Mouse (Mus musculus): Measurements from ENCODE around the gene Il1f10.

The Il1f10 gene

GRCm38 (mm10) chr2:24290896-24291295 is at the start of gene Il1f10:
TSS of gene Il1f10 (plus strand) at chr2:24291196.
- DNase-seq (ENCODE audit: low spot score): no peak

GRCm38 (mm10) chr2:24267503-24267902 is 23.5 kb upstream of the Il1f10 start:
- no peak for DNase-seq (ENCODE audit: low spot score)

- no peak for DNase-seq (ENCODE audit: low spot score)
These were observed 17.4 kb upstream of the Il1f10 start for GRCm38 (mm10) chr2:24273619-24274018.

- no peak for DNase-seq (ENCODE audit: low spot score)
These were observed 15.8 kb upstream of the Il1f10 start for GRCm38 (mm10) chr2:24275146-24275545.

- no peak for DNase-seq (ENCODE audit: low spot score)
These were observed 14.3 kb upstream of the Il1f10 start, which contains the start of gene Il1f5 for GRCm38 (mm10) chr2:24276654-24277053. TSS of gene Il1f5 (plus strand) at chr2:24276954.

- DNase-seq (ENCODE audit: low spot score): no peak
These were observed 3.6 kb downstream of the Il1f10 start for GRCm38 (mm10) chr2:24294616-24295015.

GRCm38 (mm10) chr2:24296837-24297236 is 5.8 kb downstream of the Il1f10 start:
- DNase-seq (ENCODE audit: low spot score): no peak

GRCm38 (mm10) chr2:24311302-24312001 is 20.5 kb downstream of the Il1f10 start:
- DNase-seq (ENCODE audit: low spot score): no peak

- DNase-seq (ENCODE audit: low spot score): no peak
These were observed 25.9 kb downstream of the Il1f10 start for GRCm38 (mm10) chr2:24316919-24317318.

- DNase-seq (ENCODE audit: low spot score): no peak
These were observed 27.1 kb downstream of the Il1f10 start for GRCm38 (mm10) chr2:24317919-24318598.

- no peak for DNase-seq (ENCODE audit: low spot score)
These were observed 44.3 kb downstream of the Il1f10 start for GRCm38 (mm10) chr2:24335333-24335732.

- DNase-seq (ENCODE audit: low spot score): no peak
These were observed 45.5 kb downstream of the Il1f10 start, which contains the start of gene Il1rn for GRCm38 (mm10) chr2:24336545-24336944. TSS of gene Il1rn (plus strand) at chr2:24336853.

GRCm38 (mm10) chr2:24341395-24341885 is 50.4 kb downstream of the Il1f10 start:
- DNase-seq (ENCODE audit: low spot score): no peak
